Mouse (Mus musculus) right cerebral cortex, postnatal 4 days (tissue): Measurements from ENCODE around the gene Dlgap1.

Experiments
- DNase-seq: peaks from one replicate; pipeline ENCODE4 v3.0.0-alpha.2; 2022

Dlgap1 gene

DNA sequence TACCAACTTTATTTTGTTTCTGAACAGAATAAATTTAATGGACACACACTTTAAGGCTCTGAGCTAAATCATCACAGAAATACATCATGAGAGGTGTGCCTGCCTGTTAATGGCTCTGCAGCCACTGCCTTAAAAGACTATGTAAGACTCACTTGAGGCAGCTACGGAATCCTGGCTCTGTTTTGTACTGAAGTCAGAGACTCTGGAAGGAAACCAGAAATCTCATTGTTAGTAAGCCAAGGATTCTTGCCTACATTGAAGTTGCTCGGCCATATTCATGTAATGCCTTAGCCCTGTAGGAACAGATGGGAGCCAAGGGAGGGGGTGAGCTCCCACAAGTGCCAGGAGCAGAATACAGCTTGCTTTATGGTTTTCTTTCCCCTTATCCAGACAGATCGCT, 394.7 kb downstream of the Dlgap1 start:
- peak; percentile 32 for DNase-seq

DNA sequence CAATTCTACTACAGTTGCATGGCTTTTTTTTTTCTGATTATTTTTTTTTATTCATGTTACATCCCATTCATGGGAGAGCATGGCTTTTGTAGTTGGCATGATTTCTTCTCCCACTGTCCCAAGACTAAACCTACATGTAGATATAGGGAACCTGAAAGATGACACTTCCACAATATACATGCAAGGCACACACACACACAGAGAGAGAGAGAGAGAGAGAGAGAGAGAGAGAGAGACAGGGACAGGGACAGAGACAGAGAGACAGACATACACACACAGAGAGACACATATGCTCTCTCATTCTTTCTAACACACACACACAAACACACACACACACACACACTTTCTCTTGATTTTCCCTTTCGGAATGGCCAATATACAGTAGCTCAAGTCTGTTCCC, 395.1 kb downstream of the Dlgap1 start:
- DNase-seq, result no peak

DNA sequence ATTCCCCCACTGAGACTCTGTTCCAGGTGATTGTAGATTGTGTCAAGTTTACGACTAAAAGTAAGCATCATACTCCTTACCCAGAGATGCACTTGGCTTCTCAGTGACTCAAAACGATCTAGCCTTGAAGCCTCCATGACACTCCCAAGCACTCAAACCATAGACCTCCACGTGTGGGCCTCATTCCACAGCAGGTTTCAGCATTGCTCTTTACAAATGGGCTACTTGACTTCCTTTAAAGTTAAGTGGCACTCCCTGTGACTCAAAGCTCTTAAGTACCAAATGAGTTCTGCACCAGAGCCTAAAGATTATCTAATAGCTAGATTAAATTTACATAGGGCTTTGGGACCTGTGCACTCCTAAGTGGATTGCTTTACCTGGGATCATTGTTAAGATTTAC, 400.3 kb downstream of the Dlgap1 start:
- DNase-seq, result no peak

GRCm38 (mm10) chr17:70377020-70377419, 408.1 kb downstream of the Dlgap1 start:
- DNase-seq, result peak; percentile 23

GRCm38 (mm10) chr17:70388447-70388846, 419.6 kb downstream of the Dlgap1 start:
- DNase-seq, result no peak

DNA sequence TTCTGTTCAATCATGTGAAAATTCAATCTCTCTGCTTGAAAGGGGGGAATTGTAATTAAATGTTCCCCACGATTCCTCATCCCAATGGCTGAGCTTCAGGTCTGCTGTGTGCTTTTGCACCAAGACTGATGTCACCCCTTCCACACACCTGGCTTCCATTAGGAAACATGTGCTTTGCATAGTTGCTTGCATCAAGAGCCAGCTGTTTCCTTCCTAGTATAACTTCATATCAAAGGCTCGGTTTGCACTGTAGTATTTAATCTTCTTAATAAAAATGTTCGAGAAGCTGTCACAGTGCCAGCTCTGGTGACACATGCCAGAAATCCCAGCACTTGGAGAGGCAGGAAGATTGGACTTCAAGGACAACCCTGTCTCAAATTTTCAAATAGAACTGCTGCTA, 428.3 kb downstream of the Dlgap1 start:
- DNase-seq, result peak; percentile 11

DNA sequence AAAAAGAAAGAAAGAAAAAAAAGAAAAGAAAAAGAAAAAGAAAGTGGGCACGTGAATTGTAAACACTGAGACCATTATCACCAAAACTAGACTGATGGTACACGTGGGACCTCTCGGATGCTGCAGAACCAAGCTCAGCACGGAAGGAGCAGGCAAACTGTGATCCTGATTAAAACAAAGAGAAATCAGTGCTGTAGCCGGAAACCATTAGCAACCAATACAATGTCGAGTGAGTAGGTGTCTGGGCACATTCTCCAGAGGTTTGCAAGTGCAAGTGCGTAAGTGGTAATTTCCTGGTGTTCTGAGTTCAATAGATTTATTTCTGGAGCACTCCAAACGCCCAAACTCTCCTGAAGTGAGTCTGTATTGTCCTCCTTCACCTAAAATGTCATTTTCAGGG, 428.8 kb downstream of the Dlgap1 start:
- no peak for DNase-seq

DNA sequence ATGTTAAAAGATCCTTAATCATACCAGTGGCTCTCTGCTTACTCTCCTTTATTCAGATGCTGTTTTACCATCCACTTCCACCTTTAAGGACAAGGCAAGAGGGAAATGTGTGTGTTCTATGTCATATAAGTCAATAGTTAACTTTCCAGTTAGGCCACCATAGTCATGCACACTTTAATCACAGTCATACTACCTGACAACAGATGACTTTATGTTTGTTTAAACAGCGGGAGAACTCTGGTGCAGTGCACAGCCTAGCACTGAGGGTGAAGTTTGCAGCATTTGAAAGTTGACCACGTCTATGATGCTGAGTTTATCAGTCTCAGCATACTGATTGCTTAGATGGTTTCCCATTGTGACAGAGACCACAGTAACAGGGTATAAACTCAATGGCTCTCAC, 433.0 kb downstream of the Dlgap1 start:
- DNase-seq, result no peak

- no peak for DNase-seq
Observed at GRCm38 (mm10) chr17:70403750-70404149, 434.9 kb downstream of the Dlgap1 start.

GRCm38 (mm10) chr17:70414202-70414601, 445.3 kb downstream of the Dlgap1 start:
- DNase-seq, result no peak

GRCm38 (mm10) chr17:70427866-70428265, 459.0 kb downstream of the Dlgap1 start:
- no peak for DNase-seq

DNA sequence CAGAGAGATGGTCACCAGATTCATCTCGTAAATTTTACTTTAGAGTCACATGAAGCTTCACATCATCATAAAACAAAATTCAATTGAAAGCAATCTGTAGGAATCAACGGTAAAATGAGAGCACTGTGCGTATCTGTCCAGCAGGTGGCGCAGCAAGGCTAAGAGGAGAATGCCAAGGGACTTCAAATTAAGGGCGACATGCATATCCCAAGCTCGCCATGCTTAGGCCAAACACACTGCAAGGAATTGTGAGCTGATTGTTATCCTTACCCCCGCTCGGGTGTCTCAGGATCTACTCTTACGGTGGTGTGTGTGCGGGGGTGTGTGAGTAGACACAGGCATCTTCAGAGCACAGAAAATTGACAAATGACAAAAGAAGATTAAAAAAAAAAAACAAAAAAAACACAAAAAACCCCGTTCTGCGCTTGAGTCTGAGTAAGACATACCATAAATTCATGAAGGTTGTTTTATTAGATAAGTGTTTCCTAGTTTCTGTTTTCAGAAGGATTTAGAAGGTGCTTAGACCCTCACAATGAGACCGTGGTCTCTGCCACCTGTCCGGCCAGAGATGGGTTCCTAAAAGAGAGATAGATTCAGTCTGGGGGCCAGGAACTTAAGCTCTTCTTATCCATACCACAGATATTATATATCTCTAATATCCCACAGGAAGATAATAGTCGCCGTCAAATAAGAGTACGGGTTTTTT, 461.0 kb downstream of the Dlgap1 start:
- DNase-seq, result peak; percentile 88

DNA sequence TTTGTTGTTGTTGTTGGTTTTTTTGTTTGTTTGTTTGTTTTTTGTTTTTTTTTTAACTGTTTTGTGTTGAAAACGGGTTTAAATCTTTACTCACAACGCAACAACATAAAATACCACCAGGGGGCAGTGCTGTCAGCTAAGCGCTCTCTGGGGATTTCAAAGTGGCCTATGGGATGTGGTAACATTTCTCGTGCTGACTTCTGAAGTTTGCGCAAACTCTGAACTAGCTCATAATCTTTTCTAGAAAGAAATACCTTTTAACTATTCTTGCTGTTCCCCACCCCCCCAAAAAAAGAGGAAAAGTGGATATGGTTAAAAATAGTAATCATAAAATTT, 461.5 kb downstream of the Dlgap1 start:
- DNase-seq, result peak; percentile 75

- DNase-seq, result no peak
Observed at GRCm38 (mm10) chr17:70432834-70433233, 464.0 kb downstream of the Dlgap1 start.

- DNase-seq, result no peak
Observed at GRCm38 (mm10) chr17:70434549-70434948, 465.7 kb downstream of the Dlgap1 start.

DNA sequence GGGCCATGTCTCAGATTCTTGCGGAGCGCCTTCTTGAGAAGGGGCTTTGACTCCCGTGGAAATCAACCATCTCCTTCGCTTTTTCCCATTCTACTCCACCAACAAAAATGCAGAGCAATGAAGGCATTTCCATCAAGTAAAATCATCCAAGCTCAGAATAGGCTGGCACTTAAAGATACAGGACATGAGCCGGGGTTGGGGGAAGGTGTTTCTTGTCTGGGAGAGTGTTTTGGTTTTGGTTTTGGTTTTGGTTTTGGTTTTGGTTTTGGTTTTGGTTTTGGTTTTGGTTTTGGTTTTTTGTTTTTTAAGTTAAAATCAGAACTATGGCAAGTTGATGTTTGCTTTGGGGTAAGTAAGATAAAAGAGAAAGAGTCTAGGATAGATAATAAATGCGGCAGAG, 466.7 kb downstream of the Dlgap1 start:
- DNase-seq, result no peak

DNA sequence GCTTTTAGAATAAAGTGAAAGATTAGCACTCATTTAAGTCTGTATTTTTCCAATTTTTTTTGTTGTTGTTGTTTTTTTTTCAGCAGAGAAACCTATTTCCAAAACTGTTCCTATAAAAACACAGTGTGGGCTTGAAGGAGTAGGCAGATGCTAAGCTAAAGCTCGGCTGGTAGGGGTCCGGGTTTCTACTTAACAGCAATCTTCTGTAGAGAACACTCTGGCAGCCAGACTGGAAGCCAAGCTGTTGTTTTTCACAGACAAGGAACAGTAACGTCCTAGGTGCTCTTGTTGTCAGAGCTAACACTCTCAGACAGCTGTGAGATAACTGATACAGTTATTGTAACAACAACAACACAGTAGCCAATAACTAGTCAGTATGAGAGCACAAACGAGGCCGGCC, 468.4 kb downstream of the Dlgap1 start:
- no peak for DNase-seq

GRCm38 (mm10) chr17:70442976-70443375, 474.1 kb downstream of the Dlgap1 start:
- peak; percentile 48 for DNase-seq

DNA sequence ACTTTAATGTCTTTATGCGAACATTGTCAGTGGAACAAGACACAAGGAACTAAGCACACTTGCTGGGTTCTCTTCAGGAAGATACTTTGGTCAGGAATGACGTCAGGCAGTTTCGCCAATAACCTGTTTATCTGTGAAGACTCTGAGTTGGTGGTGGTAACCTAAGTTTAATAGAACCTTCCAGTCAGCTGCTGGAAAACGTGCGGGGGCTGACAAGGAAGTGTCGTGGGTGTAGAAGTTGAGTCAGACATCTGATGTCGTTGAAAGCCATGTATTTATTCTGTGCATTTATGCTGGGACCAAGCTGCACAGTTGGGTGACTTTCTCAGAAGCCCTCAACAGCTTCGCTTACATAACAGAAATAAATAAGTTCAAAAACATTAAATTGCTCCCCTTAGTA, 477.6 kb downstream of the Dlgap1 start:
- DNase-seq, result no peak

DNA sequence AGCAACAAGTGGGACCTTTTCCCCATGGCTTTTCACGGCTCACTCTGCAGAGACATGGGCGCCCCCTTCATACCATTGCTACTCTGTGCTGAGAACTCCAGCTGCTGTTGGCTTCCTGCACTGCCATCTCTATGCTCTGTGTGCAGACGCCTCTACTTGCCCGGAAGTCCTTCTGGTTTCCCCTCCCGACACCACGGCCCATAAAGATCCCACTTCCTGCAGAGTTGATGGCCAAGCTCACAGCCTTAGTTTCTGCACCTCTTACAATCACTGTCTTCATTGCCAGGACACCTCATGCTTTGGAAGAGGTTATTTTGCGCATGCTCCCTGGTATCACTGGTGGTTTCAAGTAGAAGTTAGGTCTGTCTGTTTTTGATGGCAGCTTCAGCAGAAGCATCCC, 486.2 kb downstream of the Dlgap1 start:
- DNase-seq, result no peak

- no peak for DNase-seq
Observed at GRCm38 (mm10) chr17:70457103-70457502, 488.2 kb downstream of the Dlgap1 start.

- no peak for DNase-seq
Observed at GRCm38 (mm10) chr17:70462231-70462630, 493.4 kb downstream of the Dlgap1 start.

GRCm38 (mm10) chr17:70462771-70463491, 494.1 kb downstream of the Dlgap1 start:
- no peak for DNase-seq

DNA sequence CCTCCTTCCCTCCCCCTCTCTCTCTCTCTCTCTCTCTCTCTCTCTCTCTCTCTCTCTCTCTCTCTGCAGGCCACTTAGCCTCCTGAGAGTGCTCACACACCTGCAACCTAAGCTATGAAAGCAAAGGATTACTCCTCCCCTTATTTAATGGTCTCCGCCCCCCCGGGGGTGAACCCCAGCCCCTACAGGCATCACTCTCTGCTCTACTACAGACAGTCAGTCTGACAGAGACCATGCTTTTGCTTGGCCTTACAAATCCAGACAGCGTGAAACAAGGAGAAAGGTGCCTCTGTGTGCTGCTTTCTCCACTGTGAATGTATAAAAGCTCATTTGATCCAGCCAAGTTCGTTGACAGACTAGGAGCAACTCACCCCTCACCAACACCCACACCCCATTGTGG, 497.5 kb downstream of the Dlgap1 start:
- DNase-seq, result no peak

DNA sequence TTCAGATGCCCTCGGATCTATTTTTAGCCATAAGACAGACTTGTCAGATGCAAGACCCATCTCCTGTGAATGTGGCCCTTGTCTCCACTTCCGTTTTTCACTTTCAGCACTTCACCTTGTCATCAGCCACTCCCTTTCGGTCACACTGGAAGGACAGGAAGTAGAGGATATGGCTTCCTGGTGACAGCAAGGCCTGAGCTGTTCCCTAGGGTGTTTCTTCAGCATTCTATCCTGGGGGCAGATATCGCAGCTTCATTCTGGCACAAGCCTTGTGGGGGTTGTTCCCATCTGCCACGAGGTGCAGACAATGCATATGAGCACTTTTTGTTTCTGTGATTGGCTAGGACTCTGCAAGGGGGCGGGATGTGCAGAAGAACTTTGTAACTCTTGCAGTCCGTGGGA, 502.1 kb downstream of the Dlgap1 start:
- DNase-seq, result no peak
